Mouse (Mus musculus) intestine, embryonic 14.5 days (tissue): ENCODE measurements around the gene Vcp. TPM values are rescaled to one million over a fixed set of nuclear protein-coding genes. Genes with fewer than 3 reads are reported as not detected.

Source experiments
- ATAC-seq: fragments of 200-750 bp; cut with Nextera tagmentation; replicated peaks from 2 replicates; pipeline ENCODE4 v1.8.0; 2017; ENCODE audit warnings: low read depth, moderate number of reproducible peaks, moderate TSS enrichment, moderate library complexity; ENCODE audit not compliant: low FRiP score, low TSS enrichment
- DNase-seq: peaks from one replicate; pipeline ENCODE4 v3.0.0-alpha.2; 2018; ENCODE audit warnings: low spot score
- H3K27ac ChIP-seq: fragments of 300-500 bp; sonication (generic); 2 replicates; pipeline ENCODE4 v1.5.1; 2014; ENCODE audit warnings: low read depth, mild to moderate bottlenecking, control low read depth
- H3K27me3 ChIP-seq: fragments of 300-500 bp; sonication (generic); replicated peaks from 2 replicates; pipeline ENCODE4 v1.6.1; 2014; ENCODE audit warnings: low read length, control low read depth; ENCODE audit not compliant: control insufficient read depth, insufficient read depth
- H3K36me3 ChIP-seq: fragments of 300-500 bp; sonication (generic); 2 replicates; pipeline ENCODE4 v1.6.1; 2014; ENCODE audit warnings: low read length, control low read depth; ENCODE audit not compliant: control insufficient read depth, insufficient read depth
- H3K4me1 ChIP-seq: fragments of 300-500 bp; sonication (generic); replicated peaks from 2 replicates; pipeline ENCODE4 v1.6.1; 2014; ENCODE audit warnings: low read length, control low read depth, mixed read lengths; ENCODE audit not compliant: control insufficient read depth, insufficient read depth
- H3K4me2 ChIP-seq: fragments of 300-500 bp; sonication (generic); 2 replicates; pipeline ENCODE4 v1.6.1; 2014; ENCODE audit warnings: low read length
- H3K4me3 ChIP-seq: fragments of 300-500 bp; sonication (generic); 2 replicates; pipeline ENCODE4 v1.5.1; 2014; ENCODE audit warnings: low read depth, low read length, control low read depth, mixed read lengths
- H3K9ac ChIP-seq: fragments of 300-500 bp; sonication (generic); 2 replicates; pipeline ENCODE4 v1.6.1; 2014; ENCODE audit warnings: mild to moderate bottlenecking, low read length
- H3K9me3 ChIP-seq: fragments of 300-500 bp; sonication (generic); 2 replicates; pipeline ENCODE4 v1.6.1; 2016; ENCODE audit warnings: low read length, control low read depth; ENCODE audit not compliant: control insufficient read depth
- WGBS: fragments of 180-500 bp; shearing (Covaris S2); extraction: QIAGEN DNeasy Blood & Tissue Kit; methylation state at CpG from one replicate; pipeline ENCODE4 v1.1.7; 2014; 5-methylcytosine and 5-hydroxymethylcytosine counted together
- polyA plus RNA-seq: library from polyadenylated mRNA; unstranded; fragments of >200 nt; fragmentation: Nextera tagmentation; extraction: Ambion mirVana; gene quantifications from 2 replicates; pipeline ENCODE4 v1.2.1, GENCODE M21; 2014

Gene Vcp
- polyA plus RNA-seq, 1 experiment from 2014 or later, result 481 TPM

DNA sequence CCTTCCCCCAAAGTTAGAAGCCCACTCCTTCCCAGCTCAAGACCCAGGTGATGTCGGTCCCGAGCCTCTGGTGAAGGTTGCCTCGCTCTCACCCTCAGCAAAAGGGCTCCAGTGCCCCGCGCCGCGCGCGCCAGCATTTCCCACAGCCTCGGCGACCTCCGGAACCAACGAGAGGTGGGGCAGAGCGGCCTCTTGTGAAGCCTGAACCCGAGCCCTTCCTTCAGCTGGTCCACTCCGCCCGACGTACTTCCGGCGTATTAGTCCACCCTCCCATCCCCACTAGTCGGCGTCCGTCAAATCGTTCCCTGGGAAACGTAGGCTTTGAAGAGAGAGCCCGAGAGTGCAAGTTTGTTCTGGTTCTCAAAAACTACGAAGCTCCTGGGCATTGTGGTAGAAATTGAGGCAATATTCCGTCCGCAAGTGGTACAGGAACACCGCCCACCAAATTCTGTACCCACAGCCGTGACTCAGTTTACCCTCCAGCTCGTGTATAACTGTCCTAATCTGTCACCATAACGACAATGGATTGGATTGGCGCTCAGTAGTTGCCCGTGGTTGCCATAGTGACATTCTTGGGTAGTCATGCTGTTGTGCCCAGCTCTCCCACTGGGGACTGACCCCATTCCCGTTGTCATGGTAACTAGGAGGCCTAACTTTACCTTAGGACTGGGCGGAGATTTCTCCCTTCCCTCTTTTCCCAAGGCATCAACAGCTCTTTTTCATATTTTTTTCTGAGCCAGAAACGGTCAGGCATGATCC, 31.1 kb upstream of the Vcp start, which contains the start of gene Stoml2:
TSS of gene Stoml2 (minus strand) at position 474 of the 759 bp plus-strand sequence.
- no peaks in the 10 kb centered on the region for H3K27me3 ChIP-seq
- peak within 1 kb of the TSS; percentile 70 for H3K4me2 ChIP-seq
- WGBS, result 1% methylated on average over 38 of the region's 38 CpGs
- ATAC-seq (peak; percentile 95), DNase-seq (peak; percentile 91)
- H3K4me1 ChIP-seq, result peaks cover 9% of the 10 kb centered on the region; the same call in 1 of the 2 replicates
- H3K36me3 ChIP-seq, result peaks cover 63% of the 10 kb centered on the region
- peak within 1 kb of the TSS; percentile 87 for H3K4me3 ChIP-seq
- H3K9me3 ChIP-seq, result no peaks in the 10 kb centered on the region
- H3K27ac ChIP-seq, result peak within 1 kb of the TSS; percentile 83
- peak within 1 kb of the TSS; percentile 90 for H3K9ac ChIP-seq

DNA sequence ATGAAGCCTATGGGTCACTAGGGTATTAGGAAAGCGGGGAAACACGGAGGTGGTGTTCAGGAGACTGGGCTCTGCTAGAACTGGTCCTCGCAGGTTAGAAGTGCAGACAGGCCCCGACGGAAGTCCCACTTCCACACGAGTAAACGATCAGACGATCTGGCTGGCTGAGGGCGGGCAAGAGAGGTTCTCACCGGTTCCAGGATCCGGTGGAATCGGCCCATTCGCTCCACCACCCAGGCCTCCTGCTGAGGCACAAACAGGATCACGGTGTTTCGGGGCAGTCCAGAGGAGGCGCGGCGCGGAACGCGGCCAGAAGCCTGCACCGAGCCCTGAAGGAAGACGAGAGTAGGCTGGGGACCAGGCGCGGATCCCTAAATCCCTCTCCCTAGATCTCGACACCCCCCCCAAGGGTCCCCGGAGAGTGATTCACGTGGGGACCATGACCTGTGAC, 30.5 kb upstream of the Vcp start:
- Histone ChIP-seq H3K27ac (peak overlapping the region; percentile 83), H3K4me3 (peak overlapping the region; percentile 87), H3K36me3 (peaks cover 57% of the 10 kb centered on the region), H3K27me3 (no peaks in the 10 kb centered on the region), H3K9me3 (no peaks in the 10 kb centered on the region), H3K9ac (peak overlapping the region; percentile 90), H3K4me1 (peaks cover 9% of the 10 kb centered on the region; the same call in 1 of the 2 replicates), H3K4me2 (peak overlapping the region; percentile 70)
- WGBS, result 2% methylated on average over 28 of the region's 28 CpGs
- ATAC-seq, result peak; percentile 65
- no peak for DNase-seq

DNA sequence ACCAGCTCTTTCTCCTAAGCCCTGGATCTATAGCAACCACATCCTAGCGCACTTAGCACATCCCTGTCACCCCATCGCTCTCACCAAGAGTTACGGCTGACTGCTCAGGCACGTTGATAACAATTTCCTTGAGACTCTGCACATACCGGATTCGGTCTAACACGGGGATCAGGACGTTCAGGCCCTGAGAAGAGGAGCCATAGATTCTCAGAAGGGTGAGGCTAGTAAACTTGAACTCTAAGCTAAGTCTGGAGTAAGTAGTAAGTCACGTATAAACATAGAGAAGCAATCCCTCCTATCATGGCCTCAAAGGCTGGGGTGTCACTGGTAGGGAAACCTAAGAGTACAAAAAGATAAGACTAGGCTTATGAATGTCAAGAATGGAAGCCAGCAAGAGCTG, 30.0 kb upstream of the Vcp start:
- no peak for DNase-seq
- ATAC-seq, result no peak
- H3K4me1 ChIP-seq, result peaks cover 9% of the 10 kb centered on the region; the same call in 1 of the 2 replicates
- H3K36me3 ChIP-seq, result peaks cover 55% of the 10 kb centered on the region
- H3K27me3 ChIP-seq, result no peaks in the 10 kb centered on the region
- H3K4me2 ChIP-seq, result peak overlapping the region; percentile 70
- 71% methylated on average over 9 of the region's 9 CpGs for WGBS
- peak overlapping the region; percentile 90 for H3K9ac ChIP-seq
- H3K27ac ChIP-seq, result no peak overlapping the region
- peak overlapping the region; percentile 87 for H3K4me3 ChIP-seq
- no peaks in the 10 kb centered on the region for H3K9me3 ChIP-seq

DNA sequence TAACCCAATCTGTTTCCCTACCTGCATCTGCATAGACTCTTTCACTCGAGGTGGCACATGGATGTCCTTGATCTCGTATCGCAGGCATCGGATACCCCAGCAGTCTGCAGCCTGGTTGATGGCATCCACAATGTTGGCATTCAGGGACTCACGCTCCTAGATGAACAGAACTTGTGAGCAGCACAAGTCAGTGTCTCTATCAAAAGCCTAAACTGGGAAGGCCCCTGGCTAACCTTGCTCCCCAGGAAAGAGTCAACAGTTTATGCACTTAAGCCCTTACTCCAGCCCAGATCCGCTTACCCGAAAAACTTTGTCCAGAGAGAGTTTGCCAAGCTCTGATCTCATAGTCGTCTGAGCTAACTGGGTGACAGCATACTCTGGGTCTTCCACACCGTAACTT, 29.4 kb upstream of the Vcp start:
- Histone ChIP-seq H3K27ac (no peak overlapping the region), H3K4me1 (peaks cover 10% of the 10 kb centered on the region), H3K9me3 (no peaks in the 10 kb centered on the region), H3K4me2 (no peak overlapping the region), H3K9ac (no peak overlapping the region), H3K27me3 (no peaks in the 10 kb centered on the region), H3K4me3 (no peak overlapping the region), H3K36me3 (peaks cover 53% of the 10 kb centered on the region)
- ATAC-seq (no peak), DNase-seq (no peak)
- 94% methylated on average over 9 of the region's 9 CpGs for WGBS

DNA sequence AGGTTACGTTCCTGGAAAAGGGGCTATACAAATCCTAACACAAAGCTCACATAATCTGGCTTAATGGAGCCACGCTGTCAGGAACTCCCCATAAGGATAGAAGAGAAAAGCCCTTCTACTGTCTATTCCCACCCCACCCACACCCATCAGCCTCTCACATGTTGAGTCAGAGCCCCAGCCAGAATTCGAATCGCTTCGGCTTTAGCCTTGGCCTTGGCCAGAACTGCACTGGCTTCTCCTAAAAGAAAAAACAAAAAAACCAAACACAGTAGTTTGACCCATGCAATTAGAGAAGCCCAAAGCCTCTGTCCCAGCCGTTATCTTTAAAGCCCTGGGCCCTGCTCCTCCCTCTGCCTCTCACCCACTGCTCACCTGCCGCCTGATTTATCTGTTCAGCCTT, 28.8 kb upstream of the Vcp start:
- Histone ChIP-seq H3K36me3 (peaks cover 48% of the 10 kb centered on the region), H3K9ac (no peak overlapping the region), H3K27me3 (no peaks in the 10 kb centered on the region), H3K4me3 (no peak overlapping the region), H3K27ac (no peak overlapping the region), H3K4me1 (peaks cover 16% of the 10 kb centered on the region), H3K9me3 (no peaks in the 10 kb centered on the region), H3K4me2 (no peak overlapping the region)
- DNase-seq, result no peak
- ATAC-seq, result no peak
- WGBS, result 90% methylated on average over 7 of the region's 7 CpGs

DNA sequence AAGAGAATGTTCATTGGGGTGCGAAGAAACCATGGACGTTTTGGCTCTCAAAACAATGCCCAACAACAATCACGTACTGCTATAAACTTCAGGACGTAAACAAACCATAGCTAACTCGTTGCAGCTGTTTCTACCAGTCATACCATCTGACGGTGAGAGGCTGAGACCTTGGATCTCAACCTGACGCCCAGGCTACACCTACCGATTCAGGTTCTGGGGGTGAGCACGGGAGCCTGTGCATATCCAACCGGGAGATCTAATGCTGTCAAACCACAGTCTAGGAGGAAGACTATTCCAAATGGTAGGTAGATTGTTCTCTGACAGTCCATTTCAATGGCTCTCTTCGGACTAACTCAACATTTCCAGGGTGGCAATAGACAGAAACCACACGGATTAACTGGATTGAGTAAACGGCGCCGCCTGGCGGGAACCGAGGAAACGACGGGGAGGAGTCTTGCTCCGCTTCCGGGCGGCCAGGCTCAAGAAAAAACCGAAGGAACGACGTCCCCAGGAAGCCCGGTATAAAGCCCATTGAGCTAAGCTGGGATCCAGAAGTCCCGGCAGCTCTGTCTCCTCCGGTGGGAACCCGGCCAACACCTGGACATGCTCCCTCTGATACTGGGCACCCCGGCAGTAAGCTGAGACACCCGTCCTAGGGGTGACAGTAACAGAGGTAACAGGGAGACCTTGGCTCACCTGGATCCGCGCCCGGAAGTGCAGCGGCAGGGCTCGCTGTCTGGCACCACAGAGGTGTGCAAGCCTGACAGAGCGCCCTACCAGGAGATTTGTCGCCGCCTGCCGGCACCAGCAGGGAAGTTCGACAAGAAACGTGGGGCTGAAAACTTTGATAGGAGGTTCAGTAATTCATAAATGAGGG, 25.0 kb upstream of the Vcp start, which contains the start of gene Pigo:
TSS of gene Pigo (minus strand) at position 736 of the 877 bp plus-strand sequence.
- Histone ChIP-seq H3K27ac (peak within 1 kb of the TSS; percentile 79), H3K36me3 (peaks cover 73% of the 10 kb centered on the region), H3K4me3 (peak within 1 kb of the TSS; percentile 64), H3K4me2 (peak within 1 kb of the TSS; percentile 90), H3K27me3 (no peaks in the 10 kb centered on the region), H3K9me3 (no peaks in the 10 kb centered on the region), H3K4me1 (peaks cover 11% of the 10 kb centered on the region), H3K9ac (peak within 1 kb of the TSS; percentile 60)
- ATAC-seq, result peak; percentile 92
- 6% methylated on average over 42 of the region's 42 CpGs for WGBS
- peak; percentile 98 for DNase-seq

DNA sequence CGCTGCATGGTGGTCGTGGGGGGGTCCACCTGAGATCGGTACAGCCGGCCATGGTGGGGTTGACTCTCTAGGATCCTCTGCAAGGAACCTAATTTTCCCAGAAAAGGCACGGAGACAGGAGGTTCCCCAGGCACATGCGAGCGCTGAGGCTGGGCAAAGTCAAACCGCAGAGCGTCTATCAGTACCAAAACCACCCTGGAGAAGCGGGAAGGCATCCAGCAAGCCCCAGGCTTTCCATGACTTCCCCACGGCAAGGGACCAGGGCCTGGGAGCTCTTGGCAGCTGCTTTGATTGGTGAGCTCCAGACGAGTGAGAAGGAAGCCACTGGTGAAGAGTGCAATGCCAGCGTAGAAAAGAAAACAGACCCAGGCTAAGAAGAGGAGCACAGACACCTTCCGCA, 24.4 kb upstream of the Vcp start:
- H3K36me3 ChIP-seq, result peaks cover 76% of the 10 kb centered on the region
- peak overlapping the region; percentile 90 for H3K4me2 ChIP-seq
- H3K27ac ChIP-seq, result no peak overlapping the region
- WGBS, result 77% methylated on average over 14 of the region's 14 CpGs
- H3K27me3 ChIP-seq, result no peaks in the 10 kb centered on the region
- ATAC-seq (no peak), DNase-seq (no peak)
- no peaks in the 10 kb centered on the region for H3K9me3 ChIP-seq
- H3K9ac ChIP-seq, result peak overlapping the region; percentile 60
- peak overlapping the region; percentile 64 for H3K4me3 ChIP-seq
- peaks cover 8% of the 10 kb centered on the region for H3K4me1 ChIP-seq

DNA sequence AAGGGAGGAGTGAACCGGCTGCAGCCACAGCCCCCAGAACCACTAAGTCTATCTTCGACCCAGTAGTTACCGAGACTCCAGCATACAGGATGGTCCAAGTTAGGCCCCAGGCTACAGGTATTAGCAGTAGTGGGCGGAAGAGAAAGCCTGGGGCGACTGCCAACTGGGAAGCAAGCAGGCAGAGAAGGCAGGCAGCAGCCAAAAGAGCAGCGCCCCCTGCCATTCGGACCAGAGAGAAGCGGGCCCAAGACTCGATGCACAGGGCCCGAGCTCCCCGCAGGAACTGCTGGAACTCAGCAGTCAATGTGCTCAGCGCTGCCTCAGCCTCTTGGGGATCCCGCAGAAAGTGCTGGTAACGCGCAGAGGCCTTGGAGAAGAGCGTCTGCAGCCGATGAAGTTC, 21.0 kb upstream of the Vcp start:
- 77% methylated on average over 17 of the region's 17 CpGs for WGBS
- no peak for ATAC-seq
- peaks cover 72% of the 10 kb centered on the region for H3K36me3 ChIP-seq

More for the DNA sequence above, 21.0 kb upstream of the Vcp start:
- H3K4me1 ChIP-seq, result peaks cover 8% of the 10 kb centered on the region
- H3K4me2 ChIP-seq, result no peak overlapping the region
- H3K4me3 ChIP-seq, result no peak overlapping the region
- no peak for DNase-seq
- no peak overlapping the region for H3K9ac ChIP-seq
- H3K27me3 ChIP-seq, result no peaks in the 10 kb centered on the region
- H3K9me3 ChIP-seq, result no peaks in the 10 kb centered on the region
- H3K27ac ChIP-seq, result no peak overlapping the region
